Mouse (Mus musculus): ENCODE measurements around the gene Cyp2ab1. TPM values are rescaled to one million over a fixed set of nuclear protein-coding genes. Genes with fewer than 3 reads are reported as not detected.

Gene Cyp2ab1
- 0.02 TPM in 1 of 2 replicates, not detected in the other for polyA plus RNA-seq (2012; rRNA removed)

GRCm38 (mm10) chr16:20325286-20325685 lies at the start of gene Cyp2ab1:
TSS of gene Cyp2ab1 (minus strand) at chr16:20325404.

GRCm38 (mm10) chr16:20301770-20302649 lies 23.2 kb downstream of the Cyp2ab1 start, which contains the start of gene Parl:
TSS of gene Parl (minus strand) at chr16:20302387.

Other genes with a start within 250 kb of the Cyp2ab1 start
- 5.0 and 5.8 TPM in 2 replicates for gene Klhl24, start 227.9 kb downstream of the Cyp2ab1 start, polyA plus RNA-seq (2012; rRNA removed)
- gene Yeats2, start 184.3 kb downstream of the Cyp2ab1 start, polyA plus RNA-seq (2012; rRNA removed), result 7.5 and 8.6 TPM in 2 replicates
- 0.01 TPM in 1 of 2 replicates, not detected in the other for gene Map6d1, start 84.0 kb downstream of the Cyp2ab1 start, polyA plus RNA-seq (2012; rRNA removed)
- 17.9 and 20.3 TPM in 2 replicates for gene Parl, start 23.0 kb downstream of the Cyp2ab1 start, polyA plus RNA-seq (2012; rRNA removed)
- gene Abcc5, start 101.0 kb upstream of the Cyp2ab1 start, polyA plus RNA-seq (2012; rRNA removed), result 17.2 and 18.9 TPM in 2 replicates
- gene Eif2b5, start 173.4 kb upstream of the Cyp2ab1 start, polyA plus RNA-seq (2012; rRNA removed), result 16.9 and 17.2 TPM in 2 replicates
- 5.8 and 8.0 TPM in 2 replicates for gene Dvl3, start 191.6 kb upstream of the Cyp2ab1 start, polyA plus RNA-seq (2012; rRNA removed)
- gene Ap2m1, start 210.1 kb upstream of the Cyp2ab1 start, polyA plus RNA-seq (2012; rRNA removed), result 288 and 314 TPM in 2 replicates
- gene Abcf3, start 223.2 kb upstream of the Cyp2ab1 start, polyA plus RNA-seq (2012; rRNA removed), result 15.9 and 18.1 TPM in 2 replicates